Mouse (Mus musculus) left cerebral cortex, postnatal 14 days (tissue): ENCODE measurements at regions not wholly inside any gene's neighbourhood (a gene's known extent, or its start where the extent isn't known, plus 50 kb on each side); places are given as distances from the start of the nearest gene placed in this dataset.

Source experiments
- DNase-seq, 2 experiments: peaks; one replicate each; pipeline ENCODE4 v3.0.0; 2021 to 2022; ENCODE audit warnings: low spot score in 2 of 2, mixed read lengths in 1 of 2
- intact Hi-C: fragments of 180-260 bp; cut with DNase I; formaldehyde crosslinking; loops from one replicate; pipeline ENCODE4 v1.15.1; 2025

DNA sequence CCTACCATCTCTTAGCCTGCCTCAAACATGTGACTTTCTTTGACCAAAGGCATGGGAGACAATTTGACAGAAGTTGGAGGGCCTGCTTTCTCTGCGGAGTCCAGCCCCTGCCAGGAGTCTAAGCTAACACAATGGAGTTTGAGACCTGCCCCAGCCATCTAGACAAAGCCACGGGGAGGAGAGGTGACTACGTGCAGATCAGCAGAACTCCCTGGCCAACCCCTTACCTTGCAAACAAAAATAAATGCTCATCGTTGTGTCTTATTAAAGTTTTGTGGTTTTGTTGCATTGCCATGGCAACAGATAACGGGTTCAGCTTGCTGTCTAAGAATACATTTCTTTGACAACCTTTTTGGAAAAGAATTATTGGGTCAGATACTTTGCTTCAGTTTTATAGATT is 282.2 kb upstream of the Stt3b start:
- intact Hi-C loops, result no loop called here
- no peak for DNase-seq

DNA sequence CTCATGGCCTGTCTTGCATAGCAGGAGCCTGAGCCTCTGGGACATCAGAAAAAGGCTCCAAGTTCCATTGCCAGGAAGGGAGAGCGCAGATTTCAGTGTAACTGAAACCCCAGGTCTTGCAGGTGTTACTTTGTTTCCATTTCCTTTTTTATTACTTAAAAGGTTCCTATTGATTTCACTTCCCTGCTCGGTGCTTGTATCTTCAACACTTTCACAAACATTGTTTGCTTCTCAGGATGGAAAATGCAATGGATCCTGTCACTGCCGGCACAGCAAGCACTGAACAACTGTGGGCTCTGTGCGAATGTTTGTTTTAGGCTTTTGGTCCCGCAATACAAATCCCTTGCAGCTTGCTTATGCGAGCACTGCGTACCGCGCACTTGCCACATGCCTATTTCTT is 290.0 kb upstream of the Stt3b start:
- no peak for DNase-seq
- intact Hi-C loops, result no loop called here

DNA sequence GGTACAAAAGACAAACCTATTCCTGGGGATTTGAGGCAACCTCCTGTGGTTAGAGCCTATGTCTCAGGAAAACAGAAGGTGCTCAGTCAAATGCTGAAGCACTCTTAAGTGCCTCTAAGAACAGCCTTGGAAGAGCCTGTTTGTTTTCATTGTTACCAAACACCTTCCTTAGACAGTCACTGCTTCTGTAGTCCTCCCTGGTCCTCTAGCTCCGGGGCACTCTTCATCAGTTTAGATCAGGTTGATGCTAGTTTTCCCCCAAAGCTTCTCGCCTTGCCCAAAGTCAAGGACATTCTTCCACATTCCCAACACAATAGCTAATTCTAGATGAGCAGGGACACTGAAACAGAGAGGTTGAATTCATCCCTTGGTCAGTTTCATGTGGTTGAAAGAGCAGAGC is 290.6 kb upstream of the Stt3b start:
- DNase-seq, result no peak

DNA sequence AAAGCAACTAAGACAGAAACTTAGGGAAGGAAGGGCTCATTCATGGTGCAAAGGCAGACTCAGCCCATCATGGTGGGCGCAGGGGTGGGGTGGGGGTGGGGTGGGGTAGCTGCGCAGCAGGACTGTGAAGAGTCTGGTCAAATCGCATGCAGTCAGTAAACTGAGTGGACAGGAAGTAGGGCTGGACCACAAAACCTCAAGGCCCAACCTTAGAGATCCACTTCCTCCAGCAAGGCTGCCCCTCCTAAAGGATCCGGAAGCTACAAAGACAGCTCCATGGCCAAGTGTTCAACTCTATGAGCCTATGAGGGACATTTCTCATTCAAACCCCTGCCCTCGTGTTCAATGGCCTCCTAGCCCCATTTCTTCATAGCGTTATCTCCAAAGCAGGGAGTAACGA is 292.6 kb upstream of the Stt3b start:
- no peak for DNase-seq
- intact Hi-C loops, result no loop called here

More for the DNA sequence above, 290.6 kb upstream of the Stt3b start:
- intact Hi-C loops, result no loop called here

DNA sequence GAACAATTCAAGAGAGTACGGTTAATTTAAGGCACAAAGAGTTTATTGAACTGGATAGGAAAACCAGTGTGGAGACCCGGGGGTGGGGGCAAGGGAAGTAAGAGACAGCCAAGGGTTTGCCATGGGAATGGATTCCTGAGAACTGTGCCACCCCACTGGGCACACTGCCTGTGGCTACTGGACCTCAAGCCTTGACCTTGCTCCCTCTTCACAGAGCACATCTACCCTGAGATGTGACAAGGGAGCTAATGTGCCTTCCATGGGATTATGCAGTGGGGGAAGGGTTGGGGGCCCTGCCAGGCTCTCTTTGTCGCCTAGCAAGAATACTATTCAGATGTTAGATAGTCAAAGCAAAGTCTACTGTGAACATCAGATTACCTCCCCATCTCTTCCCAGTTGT is 294.2 kb upstream of the Stt3b start:
- peak; percentile 64 to 76 for DNase-seq
- intact Hi-C loops, result no loop called here

DNA sequence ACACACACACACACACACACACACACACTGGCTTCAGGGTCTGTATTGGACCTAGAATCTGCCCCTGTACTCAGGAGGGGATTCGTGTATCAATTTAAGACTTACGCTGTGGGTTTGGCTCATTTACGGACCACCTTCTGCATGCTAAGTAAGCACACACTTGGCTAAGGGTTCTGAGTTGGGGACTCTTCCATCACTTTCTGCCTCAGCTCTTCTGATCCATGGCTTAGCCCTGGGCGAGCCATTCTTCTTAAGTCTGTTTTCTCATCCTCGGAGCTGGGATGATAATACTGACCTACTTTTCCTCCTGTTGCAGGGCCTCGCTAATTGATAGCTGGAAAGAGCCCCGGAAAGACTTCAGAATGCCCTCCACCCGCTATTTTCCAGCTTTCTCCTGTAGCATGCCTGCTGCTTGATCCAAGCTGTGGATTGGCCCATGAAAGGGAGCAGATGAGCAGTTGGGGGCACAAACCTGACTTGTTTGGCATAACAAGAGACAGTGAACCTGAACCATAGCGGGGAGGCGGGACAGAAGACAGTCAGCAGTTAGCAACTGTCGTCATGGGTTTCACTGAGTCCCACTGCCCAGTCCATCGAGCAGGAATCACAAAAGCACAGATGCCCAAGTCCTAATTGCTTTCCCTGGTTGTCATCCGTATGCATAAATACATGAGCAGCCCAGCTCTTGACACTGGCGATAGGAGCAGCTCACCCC is 294.9 kb upstream of the Stt3b start:
- no peak for DNase-seq
- intact Hi-C loops, result no loop called here

DNA sequence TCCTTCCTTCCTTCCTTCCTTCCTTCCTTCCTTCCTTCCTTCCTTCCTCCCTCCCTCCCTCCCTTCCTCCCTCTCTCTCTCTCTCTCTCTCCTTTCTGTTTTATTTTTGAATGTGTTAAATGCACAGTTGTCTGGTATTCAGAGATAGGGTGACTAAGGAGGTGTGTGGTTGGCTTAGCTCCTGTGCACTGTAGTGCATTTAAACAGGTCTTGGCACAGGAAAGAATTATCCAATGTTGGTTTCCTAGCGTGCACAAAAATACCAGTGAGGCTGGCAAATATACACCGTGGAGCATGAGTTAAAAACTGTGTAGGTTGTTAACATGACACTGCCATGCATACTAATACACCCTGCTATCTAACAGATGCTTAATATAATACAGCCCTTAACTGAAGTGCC is 297.7 kb upstream of the Stt3b start:
- intact Hi-C loops, result no loop called here
- no peak for DNase-seq

DNA sequence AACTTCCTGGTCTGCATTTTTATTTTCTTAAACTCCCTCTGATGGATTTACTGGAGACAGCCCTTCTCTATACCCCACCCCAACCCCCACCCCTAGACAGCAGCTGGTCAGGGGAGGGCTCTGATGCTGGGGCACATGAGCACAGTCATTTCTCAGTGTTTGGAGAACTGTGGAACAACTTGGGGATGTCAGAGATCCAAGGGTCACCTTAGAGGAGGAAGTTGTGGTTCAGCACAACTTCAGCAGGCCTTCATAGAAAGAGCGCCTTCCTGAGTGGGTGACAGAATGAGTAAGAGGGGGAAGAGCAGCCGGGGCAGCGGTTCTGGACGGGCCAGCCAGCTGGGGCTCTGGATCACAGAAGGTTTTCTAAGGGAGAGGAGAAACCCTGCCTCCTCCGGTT is 298.2 kb upstream of the Stt3b start:
- intact Hi-C loops, result no loop called here
- DNase-seq, result no peak

DNA sequence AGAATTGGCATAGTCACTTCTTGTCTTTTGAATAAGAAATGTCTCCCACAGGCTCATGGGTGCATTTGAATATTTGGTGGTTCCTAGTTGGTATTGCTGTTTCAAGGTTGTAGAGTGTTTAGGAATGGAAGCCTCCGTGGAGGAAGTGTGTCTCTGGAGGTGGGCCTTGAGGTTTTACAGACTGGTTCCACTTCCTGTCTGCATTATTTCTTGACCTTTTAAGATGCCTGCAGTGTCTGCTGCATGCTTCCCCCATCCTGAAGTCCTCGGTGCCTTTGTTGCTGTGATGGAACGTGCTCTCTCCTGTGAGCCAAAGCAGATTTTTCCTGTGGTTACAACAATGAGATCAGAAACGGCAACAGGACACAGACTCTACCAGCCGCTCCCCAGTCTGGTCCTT is 299.4 kb upstream of the Gadl1 start:
- intact Hi-C loops, result no loop called here
- no peak for DNase-seq

DNA sequence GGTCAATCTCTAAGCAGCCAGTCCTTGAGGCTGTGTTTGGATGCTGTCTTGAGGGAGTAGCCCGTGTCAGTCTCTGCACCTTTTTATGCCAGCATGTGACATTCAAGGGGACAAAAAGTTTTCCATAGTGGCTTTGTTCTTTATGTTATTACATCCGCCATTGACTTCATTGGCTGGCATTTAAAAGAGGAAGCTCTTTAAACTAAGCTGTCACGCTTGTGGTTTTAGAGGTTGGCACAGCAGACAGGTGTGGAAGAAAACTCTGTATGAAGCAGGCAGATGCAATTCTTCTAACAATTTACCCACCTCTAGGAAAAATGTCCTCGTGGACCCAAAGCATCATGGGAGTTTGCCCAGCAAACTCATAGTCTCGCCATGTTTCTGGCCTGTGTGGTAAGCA is 297.5 kb upstream of the Gadl1 start:
- intact Hi-C loops, result no loop called here
- no peak for DNase-seq

DNA sequence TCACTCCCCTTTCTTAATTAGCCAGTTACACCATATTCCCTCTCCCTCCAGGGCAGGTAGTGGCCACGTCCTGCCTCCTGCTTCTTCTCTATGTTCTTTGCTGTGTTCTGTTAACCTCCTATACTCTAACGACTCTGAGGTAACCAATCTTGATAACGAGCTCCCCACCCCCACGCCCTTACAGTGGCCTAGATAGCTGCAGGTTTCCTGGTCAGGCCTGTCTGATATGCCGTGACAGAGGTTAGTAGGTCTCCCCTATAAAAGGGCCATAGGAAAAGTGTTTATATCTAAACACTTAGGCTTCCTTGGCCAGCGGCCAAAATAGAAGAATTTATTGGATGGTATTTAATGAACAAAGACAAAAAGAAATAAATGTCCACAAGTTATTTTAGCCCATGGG is 296.3 kb upstream of the Gadl1 start:
- DNase-seq, result no peak
- intact Hi-C loops, result no loop called here

DNA sequence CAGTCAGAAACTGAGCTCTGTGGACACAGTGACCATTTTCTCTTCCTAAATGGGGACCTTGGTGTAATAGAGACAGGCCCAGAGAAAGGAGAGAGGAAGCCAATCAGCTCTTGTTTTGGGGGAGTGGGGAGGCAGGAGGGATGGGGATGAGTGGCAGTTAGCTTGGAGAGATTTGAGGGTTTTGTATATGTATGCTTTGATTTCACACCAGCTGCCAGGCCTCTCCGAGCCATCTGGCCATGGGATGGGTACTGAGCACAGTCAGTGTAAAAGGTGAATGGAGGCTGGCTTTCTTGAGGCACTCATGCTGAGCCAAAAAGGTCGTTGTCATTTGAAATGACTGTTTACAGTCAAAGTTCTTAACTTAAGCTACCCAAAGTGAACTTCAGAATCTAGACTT is 295.2 kb upstream of the Gadl1 start:
- no peak for DNase-seq
- intact Hi-C loops, result no loop called here

DNA sequence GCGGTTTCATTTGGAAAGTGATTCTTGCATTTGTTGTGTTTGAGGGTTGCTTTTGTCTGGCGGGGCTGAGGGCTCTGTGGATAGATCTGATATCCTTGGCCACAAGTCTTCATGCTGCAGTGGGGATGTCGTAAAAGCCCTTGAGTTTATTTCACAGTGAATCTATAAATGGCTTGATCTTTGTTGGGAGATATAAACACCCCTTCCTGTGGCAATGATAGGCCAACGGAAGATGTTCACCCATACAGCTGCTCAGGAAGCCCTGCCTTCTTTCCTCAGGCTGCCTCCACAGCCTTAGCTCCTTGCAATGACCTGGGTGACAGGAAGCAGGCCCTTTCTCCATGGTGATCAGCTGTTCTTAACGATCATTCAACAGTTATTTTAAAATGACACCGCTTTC is 291.3 kb upstream of the Gadl1 start:
- intact Hi-C loops, result no loop called here
- DNase-seq, result no peak

DNA sequence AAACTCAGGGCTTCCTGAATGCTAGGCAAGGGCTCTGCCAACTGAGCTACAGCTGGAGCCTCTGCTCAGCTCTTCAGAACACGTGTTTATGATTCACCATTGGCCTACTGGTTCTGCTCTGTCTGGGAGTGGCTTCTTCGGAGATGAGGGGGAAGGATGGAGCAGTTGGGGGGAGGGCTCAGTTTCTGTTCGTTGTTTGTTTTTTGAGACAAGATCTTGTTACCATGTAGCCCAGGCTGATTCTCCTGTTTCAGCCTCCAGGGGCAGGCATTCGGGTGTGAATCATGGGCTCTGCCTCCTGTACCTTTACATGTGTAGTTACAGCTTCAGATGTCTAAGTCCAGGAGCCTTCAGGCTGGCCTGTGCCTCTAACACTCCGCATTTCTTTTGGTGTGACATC is 285.3 kb upstream of the Gadl1 start:
- intact Hi-C loops, result no loop called here
- no peak for DNase-seq

DNA sequence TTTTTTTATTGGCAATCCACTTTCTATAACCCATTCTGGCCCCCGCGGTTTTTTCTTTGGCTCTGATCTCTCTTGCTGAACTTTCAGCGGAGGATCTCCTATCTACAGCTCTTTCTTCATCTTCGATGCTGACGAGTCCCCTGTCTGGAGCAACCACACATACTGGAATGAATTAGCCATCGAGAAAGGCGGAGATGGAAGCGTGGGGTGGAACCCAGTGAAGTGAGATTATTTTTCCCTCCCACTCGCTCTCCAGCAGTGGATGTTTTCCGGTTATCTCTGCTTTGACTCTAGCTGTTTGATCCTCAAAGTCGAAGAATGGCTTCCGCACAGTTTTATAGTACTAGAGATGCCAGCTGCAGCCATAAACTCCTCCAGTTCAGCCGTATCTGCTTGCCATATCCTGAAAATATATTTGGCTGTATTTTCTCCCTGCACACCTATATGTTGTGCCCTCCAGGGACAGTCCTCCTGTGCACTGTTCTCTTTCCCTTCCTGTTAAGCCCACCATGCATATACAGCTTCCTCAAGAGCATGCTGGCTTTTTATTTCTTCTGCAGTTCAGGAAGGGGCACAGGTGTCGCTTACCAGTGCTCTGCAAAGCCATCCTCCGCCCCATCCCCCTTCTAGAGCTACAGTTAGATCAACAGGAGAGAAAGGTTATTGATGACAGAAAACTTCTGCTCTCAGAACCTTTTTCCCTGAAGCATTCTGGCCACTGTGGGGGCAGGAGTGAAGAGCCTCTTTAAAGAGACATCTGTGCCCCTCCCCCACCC is 284.3 kb upstream of the Gadl1 start:
- DNase-seq, result no peak
- intact Hi-C loops, result no loop called here

DNA sequence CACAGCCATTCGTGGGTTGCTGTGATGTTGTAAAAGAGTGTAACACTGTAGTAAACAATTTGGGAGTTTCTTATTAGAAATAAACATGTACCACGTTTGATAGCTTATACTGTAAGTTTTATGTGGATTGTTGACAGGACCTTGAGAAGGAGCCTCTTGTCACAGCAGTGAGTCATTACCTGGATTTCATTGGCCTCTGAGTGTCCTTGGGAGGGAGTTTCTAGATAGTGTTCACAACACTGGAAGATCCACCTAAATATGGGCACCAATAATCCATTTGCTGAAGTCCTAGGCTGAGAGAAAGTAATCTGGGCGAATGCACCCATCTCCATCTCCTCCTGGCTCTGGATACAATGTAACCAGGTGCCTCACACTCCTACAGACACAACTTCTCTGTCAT is 281.7 kb upstream of the Gadl1 start:
- no peak for DNase-seq
- intact Hi-C loops, result no loop called here

DNA sequence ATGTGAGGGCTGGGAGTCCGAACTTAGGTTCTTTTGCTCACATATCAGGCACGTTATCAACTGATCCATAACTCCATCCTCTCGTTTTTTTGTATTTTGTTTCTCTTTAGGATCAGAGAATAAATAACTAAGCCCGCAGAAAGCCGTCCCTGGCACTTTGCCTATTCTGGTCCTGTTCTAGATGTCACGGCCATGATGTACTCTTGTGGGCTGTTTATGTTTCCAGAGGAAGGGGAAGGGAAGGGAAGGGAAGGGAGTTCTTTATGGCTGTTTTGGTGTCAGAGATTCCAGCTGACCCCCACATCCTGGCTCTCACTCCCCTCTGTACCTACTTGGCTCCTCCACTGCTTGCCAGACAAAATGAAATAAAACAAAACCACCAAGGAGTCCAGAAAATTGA is 272.1 kb upstream of the Gadl1 start:
- intact Hi-C loops, result no loop called here
- no peak for DNase-seq

DNA sequence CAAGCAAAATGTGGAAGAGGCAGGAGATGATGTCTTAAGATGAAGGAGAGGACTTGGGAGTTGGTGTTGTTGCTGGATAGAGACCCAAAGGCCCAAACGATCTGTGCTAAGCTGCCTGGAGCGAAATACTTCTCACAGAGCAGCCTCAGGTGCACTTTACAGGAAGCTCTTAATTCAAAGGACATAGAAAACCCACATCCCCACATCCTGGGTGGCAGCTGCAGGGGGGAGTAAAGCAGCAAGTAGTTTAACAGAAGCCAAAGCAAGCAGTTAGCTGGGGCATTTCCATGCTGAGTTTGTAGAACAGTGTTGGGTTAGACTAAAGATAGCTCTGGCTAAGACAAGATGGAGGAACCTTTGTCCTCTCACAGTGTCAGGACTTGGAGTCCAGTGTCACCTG is 268.5 kb upstream of the Gadl1 start:
- intact Hi-C loops, result no loop called here
- DNase-seq, result no peak

DNA sequence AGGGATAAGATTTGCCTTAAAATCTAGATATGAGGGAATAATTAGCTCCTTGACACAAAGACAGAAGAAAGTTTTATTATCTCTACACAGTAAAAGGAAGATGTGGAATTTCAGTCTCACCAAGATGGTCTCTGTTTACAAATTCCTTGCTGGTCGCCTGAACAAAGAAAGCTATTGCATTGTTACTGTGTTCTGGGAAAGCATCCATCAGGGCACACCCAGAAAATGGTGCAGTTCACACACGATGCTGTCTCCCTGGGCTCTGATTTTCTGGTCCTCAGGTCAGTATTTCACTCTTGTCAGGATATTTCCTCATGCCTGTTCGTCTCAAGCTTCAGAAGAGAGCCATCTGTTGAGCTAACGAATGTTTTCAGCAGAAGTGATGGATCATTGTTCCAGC is 267.2 kb upstream of the Gadl1 start:
- intact Hi-C loops, result no loop called here
- no peak for DNase-seq

DNA sequence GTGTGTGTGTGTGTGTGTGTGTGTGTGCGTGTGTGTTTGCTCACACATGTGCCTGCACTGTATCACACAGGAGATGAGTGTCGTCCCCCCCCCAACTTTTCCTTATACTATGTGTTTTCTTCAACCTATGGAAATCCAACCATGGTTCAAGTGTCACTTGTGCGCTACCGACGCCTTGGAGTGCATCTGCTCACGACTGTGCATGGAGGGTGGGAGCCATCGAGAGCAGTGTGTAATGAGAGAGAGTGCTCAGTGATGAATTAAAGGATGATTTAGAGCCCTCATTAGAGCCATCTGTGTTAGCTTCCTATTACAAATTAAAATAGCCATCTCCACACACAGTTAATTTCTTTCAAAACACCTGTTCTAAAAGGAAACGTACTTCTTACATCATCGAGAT is 264.3 kb upstream of the Gadl1 start:
- intact Hi-C loops, result no loop called here

DNA sequence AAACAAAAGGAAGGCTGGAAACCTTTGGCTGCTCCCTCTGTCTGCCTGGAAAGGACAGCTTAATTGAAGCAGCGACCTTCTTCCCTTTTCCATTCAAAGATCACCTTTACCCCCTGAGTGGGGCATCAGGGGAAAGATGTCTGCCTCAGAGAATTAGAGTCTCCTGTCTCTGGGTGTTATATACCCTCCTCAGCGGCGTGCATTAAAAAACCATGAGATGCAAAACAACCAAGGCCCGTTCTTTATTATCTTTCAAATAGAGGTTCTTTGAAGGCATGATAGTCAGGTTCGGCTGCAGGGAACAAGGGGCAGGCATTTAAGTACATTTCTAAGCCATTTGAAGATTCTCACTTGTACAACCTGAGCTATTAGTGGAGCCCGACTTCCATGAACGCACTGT is 263.0 kb upstream of the Gadl1 start:
- intact Hi-C loops, result no loop called here
- DNase-seq, result no peak

More for the DNA sequence above, 264.3 kb upstream of the Gadl1 start:
- DNase-seq, result no peak
